Comparison of ENCODE assay signal across 10 mouse cellular contexts in the genomic region with DNA sequence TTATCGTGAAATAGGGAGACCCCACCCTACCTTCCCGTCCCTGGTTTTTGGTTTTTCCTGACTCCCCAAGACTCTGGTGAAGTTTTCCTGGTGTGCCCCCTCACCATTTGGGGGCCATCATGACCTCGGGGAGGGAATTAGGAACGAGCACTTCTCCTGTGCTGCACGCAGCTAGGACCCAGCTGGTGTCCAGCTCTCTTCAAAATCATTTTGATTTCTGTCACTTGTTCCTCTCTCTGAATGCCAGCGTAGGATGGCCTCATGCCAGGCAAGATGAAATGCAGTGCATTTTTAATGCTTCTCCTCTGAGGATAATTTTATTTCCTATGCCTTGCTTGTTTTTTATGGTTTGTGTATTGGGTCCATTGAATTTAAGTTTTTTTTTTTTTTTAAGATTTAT. TPM values are rescaled to one million over a fixed set of nuclear protein-coding genes. Genes with fewer than 3 reads are reported as not detected.
A peak's percentile ranks its signal among the peaks of the same experiment; 100 is the strongest.
DNase-seq lines count a peak whose midpoint lies in the region; ATAC-seq lines count a peak whose summit lies in the region.
"Had no signal": no experiment of that assay in that cellular context is flagged by ENCODE, and none has a peak within 500 bp of the region (broad histone marks: within the 10 kb centered on the region; RNA-seq: fewer than 3 reads in every experiment).

No protein-coding gene starts in this region.

- 93% methylated on average over 6 of the region's 6 CpGs for WGBS in forebrain, embryonic 12.5 days
- WGBS in forebrain, embryonic 10.5 days, result 91% methylated on average over 6 of the region's 6 CpGs
- WGBS in hindbrain, embryonic 15.5 days, result 58% methylated on average over 6 of the region's 6 CpGs
- 82% methylated on average over 6 of the region's 6 CpGs for WGBS in stomach, embryonic 15.5 days

- peaks cover 4% of the 10 kb centered on the region; the same call in 1 of the 2 replicates for H3K27me3 ChIP-seq in forebrain, embryonic 12.5 days
- no peaks in the 10 kb centered on the region for H3K27me3 ChIP-seq in forebrain, embryonic 10.5 days (ENCODE audit: poor library complexity, severe bottlenecking)
- no peaks in the 10 kb centered on the region for H3K27me3 ChIP-seq in megakaryocyte, embryonic 14.5 days (replicated peaks)
- no peaks in the 10 kb centered on the region for H3K27me3 ChIP-seq in hindbrain, embryonic 15.5 days
- H3K27me3 ChIP-seq in stomach, embryonic 15.5 days (replicated peaks), result no peaks in the 10 kb centered on the region

- peaks cover 24% of the 10 kb centered on the region for H3K36me3 ChIP-seq in forebrain, embryonic 12.5 days (replicated peaks)
- peaks cover 39% of the 10 kb centered on the region for H3K36me3 ChIP-seq in forebrain, embryonic 10.5 days (replicated peaks)
- peaks cover 48% of the 10 kb centered on the region for H3K36me3 ChIP-seq in megakaryocyte, embryonic 14.5 days (replicated peaks; ENCODE audit: low read length)
- peaks cover 7% of the 10 kb centered on the region for H3K36me3 ChIP-seq in hindbrain, embryonic 15.5 days
- peaks cover 4% of the 10 kb centered on the region for H3K36me3 ChIP-seq in stomach, embryonic 15.5 days

- no peak overlapping the region for H3K9ac ChIP-seq in forebrain, embryonic 12.5 days
- no peak overlapping the region for H3K9ac ChIP-seq in hindbrain, embryonic 15.5 days
- no peak overlapping the region for H3K9ac ChIP-seq in stomach, embryonic 15.5 days

- peaks cover 18% of the 10 kb centered on the region for H3K4me1 ChIP-seq in forebrain, embryonic 12.5 days
- H3K4me1 ChIP-seq in forebrain, embryonic 10.5 days, result peaks cover 24% of the 10 kb centered on the region
- H3K4me1 ChIP-seq in megakaryocyte, embryonic 14.5 days, result peaks cover 59% of the 10 kb centered on the region
- peaks cover 44% of the 10 kb centered on the region for H3K4me1 ChIP-seq in hindbrain, embryonic 15.5 days (replicated peaks)
- H3K4me1 ChIP-seq in stomach, embryonic 15.5 days, result peaks cover 10% of the 10 kb centered on the region

- H3K27ac ChIP-seq in forebrain, embryonic 12.5 days, result peak overlapping the region; percentile 5; the same call in 1 of the 2 replicates
- no peak overlapping the region for H3K27ac ChIP-seq in forebrain, embryonic 10.5 days
- peak overlapping the region; percentile 90 for H3K27ac ChIP-seq in hindbrain, embryonic 15.5 days (replicated peaks)
- H3K27ac ChIP-seq in stomach, embryonic 15.5 days, result peak overlapping the region; percentile 75; the same call in 1 of the 2 replicates

- no peak for ATAC-seq in forebrain, embryonic 12.5 days (ENCODE audit: low FRiP score)
- no peak for ATAC-seq in megakaryocyte, adult 5-6 weeks (ENCODE audit: poor library complexity, severe bottlenecking)
- ATAC-seq in hindbrain, embryonic 15.5 days (ENCODE audit: low FRiP score, low read depth), result no peak
- ATAC-seq in stomach, embryonic 15.5 days (ENCODE audit: insufficient read depth, low FRiP score, low read depth), result no peak
- ATAC-seq: inflammation-experienced regulatory T-cells, adult 6 months had no signal

- H3K4me2 ChIP-seq in forebrain, embryonic 12.5 days, result 0 out of 2 replicates have a peak overlapping the region, but pooled peaks have one; percentile 70
- peak overlapping the region; percentile 63 for H3K4me2 ChIP-seq in hindbrain, embryonic 15.5 days
- H3K4me2 ChIP-seq in stomach, embryonic 15.5 days, result peak overlapping the region; percentile 52; the same call in 1 of the 2 replicates

- no peak overlapping the region for H3K4me3 ChIP-seq in forebrain, embryonic 12.5 days (replicated peaks)
- no peak overlapping the region for H3K4me3 ChIP-seq in forebrain, embryonic 10.5 days
- H3K4me3 ChIP-seq in megakaryocyte, embryonic 14.5 days (replicated peaks), result peak overlapping the region; percentile 96
- H3K4me3 ChIP-seq in hindbrain, embryonic 15.5 days, result no peak overlapping the region
- H3K4me3 ChIP-seq in stomach, embryonic 15.5 days (replicated peaks), result no peak overlapping the region

- H3K9me3 ChIP-seq in forebrain, embryonic 12.5 days, result no peaks in the 10 kb centered on the region
- H3K9me3 ChIP-seq in forebrain, embryonic 10.5 days, result no peaks in the 10 kb centered on the region
- no peaks in the 10 kb centered on the region for H3K9me3 ChIP-seq in megakaryocyte, embryonic 14.5 days
- H3K9me3 ChIP-seq in hindbrain, embryonic 15.5 days, result no peaks in the 10 kb centered on the region
- H3K9me3 ChIP-seq in stomach, embryonic 15.5 days, result no peaks in the 10 kb centered on the region

- no peak for DNase-seq in forebrain, embryonic 10.5 days (ENCODE audit: extremely low spot score, low spot score)
- no peak for DNase-seq in gastrocnemius, postnatal 25 days
- DNase-seq in gastrocnemius, postnatal 10 days, result no peak
- DNase-seq: gastrocnemius, postnatal 36 days had no signal

RNA-seq across cellular contexts. Expression of gene Ndufv3, which starts 2.0 kb away (rescaled TPM):
- polyA plus RNA-seq in forebrain, embryonic 12.5 days (2016; fragmentation: Nextera tagmentation; extraction: Ambion mirVana), result 248 TPM in 2 replicates
- 214 and 224 TPM in 2 replicates for polyA plus RNA-seq in forebrain, embryonic 10.5 days (2016; fragmentation: Nextera tagmentation; extraction: Ambion mirVana)
- polyA plus RNA-seq in megakaryocyte, embryonic 14.5 days (2012; ENCODE audit: insufficient read depth, low replicate concordance), result 77.3 and 604 TPM in 2 replicates
- total RNA-seq in megakaryocyte, adult 5-6 weeks (2015), result 92.8 and 95.7 TPM in 2 replicates
- 215 and 217 TPM in 2 replicates for total RNA-seq in megakaryocyte, adult 5-6 weeks (2017)
- polyA plus RNA-seq in hindbrain, embryonic 15.5 days (2015; fragmentation: Nextera tagmentation; extraction: Ambion mirVana), result 445 and 471 TPM in 2 replicates
- polyA plus RNA-seq in stomach, embryonic 15.5 days (2015; fragmentation: Nextera tagmentation; extraction: Ambion mirVana), result 308 and 337 TPM in 2 replicates
- 100 to 1,000 TPM; 458 to 461 TPM for total RNA-seq in gastrocnemius, postnatal 25 days (2021)
- 100 to 1,000 TPM; 426 to 454 TPM for total RNA-seq in gastrocnemius, postnatal 10 days (2021)

RNA-seq across cellular contexts. Expression of gene Wdr4, which starts 2.2 kb away (rescaled TPM):
- polyA plus RNA-seq in forebrain, embryonic 12.5 days (2016; fragmentation: Nextera tagmentation; extraction: Ambion mirVana), result 43.2 and 45.6 TPM in 2 replicates
- 78.5 and 81.3 TPM in 2 replicates for polyA plus RNA-seq in forebrain, embryonic 10.5 days (2016; fragmentation: Nextera tagmentation; extraction: Ambion mirVana)
- polyA plus RNA-seq in megakaryocyte, embryonic 14.5 days (2012; ENCODE audit: insufficient read depth, low replicate concordance), result 13.5 and 35.0 TPM in 2 replicates
- 2.8 and 3.4 TPM in 2 replicates for total RNA-seq in megakaryocyte, adult 5-6 weeks (2015)
- 3.7 and 7.3 TPM in 2 replicates for total RNA-seq in megakaryocyte, adult 5-6 weeks (2017)
- 37.2 and 38.1 TPM in 2 replicates for polyA plus RNA-seq in hindbrain, embryonic 15.5 days (2015; fragmentation: Nextera tagmentation; extraction: Ambion mirVana)
- 40.1 and 42.4 TPM in 2 replicates for polyA plus RNA-seq in stomach, embryonic 15.5 days (2015; fragmentation: Nextera tagmentation; extraction: Ambion mirVana)
- 1 to 10 TPM; 5.1 to 6.7 TPM for total RNA-seq in gastrocnemius, postnatal 25 days (2021)
- total RNA-seq in gastrocnemius, postnatal 10 days (2021), result 10 to 100 TPM in 1 of 2 experiments, 1 to 10 TPM in 1; 8.9 to 11.0 TPM

RNA-seq across cellular contexts. Expression of gene Pknox1, which starts 42.6 kb away (rescaled TPM):
- polyA plus RNA-seq in forebrain, embryonic 12.5 days (2016; fragmentation: Nextera tagmentation; extraction: Ambion mirVana), result 30.6 and 31.3 TPM in 2 replicates
- 18.3 and 19.1 TPM in 2 replicates for polyA plus RNA-seq in forebrain, embryonic 10.5 days (2016; fragmentation: Nextera tagmentation; extraction: Ambion mirVana)
- 2.5 TPM in 1 of 2 replicates, not detected in the other for polyA plus RNA-seq in megakaryocyte, embryonic 14.5 days (2012; ENCODE audit: insufficient read depth, low replicate concordance)
- 19.5 and 20.8 TPM in 2 replicates for total RNA-seq in megakaryocyte, adult 5-6 weeks (2015)
- total RNA-seq in megakaryocyte, adult 5-6 weeks (2017), result 24.7 and 33.1 TPM in 2 replicates
- polyA plus RNA-seq in hindbrain, embryonic 15.5 days (2015; fragmentation: Nextera tagmentation; extraction: Ambion mirVana), result 33.9 and 36.7 TPM in 2 replicates
- polyA plus RNA-seq in stomach, embryonic 15.5 days (2015; fragmentation: Nextera tagmentation; extraction: Ambion mirVana), result 31.9 and 34.4 TPM in 2 replicates
- 1 to 10 TPM; 5.9 to 7.0 TPM for total RNA-seq in gastrocnemius, postnatal 25 days (2021)
- 10 to 100 TPM; 11.1 to 16.8 TPM for total RNA-seq in gastrocnemius, postnatal 10 days (2021)
